Mouse (Mus musculus) v-Abl transformed pro-B cells (cell line): ENCODE data around the gene Lsm2.

Experiments used
- in situ Hi-C, 2 experiments: fragments of 400-800 bp; cut with MboI; formaldehyde crosslinking; loops; one replicate each; pipeline ENCODE4 v1.15.1; 2025; ENCODE audit not compliant: unreplicated experiment in 2 of 2

Gene Lsm2

DNA sequence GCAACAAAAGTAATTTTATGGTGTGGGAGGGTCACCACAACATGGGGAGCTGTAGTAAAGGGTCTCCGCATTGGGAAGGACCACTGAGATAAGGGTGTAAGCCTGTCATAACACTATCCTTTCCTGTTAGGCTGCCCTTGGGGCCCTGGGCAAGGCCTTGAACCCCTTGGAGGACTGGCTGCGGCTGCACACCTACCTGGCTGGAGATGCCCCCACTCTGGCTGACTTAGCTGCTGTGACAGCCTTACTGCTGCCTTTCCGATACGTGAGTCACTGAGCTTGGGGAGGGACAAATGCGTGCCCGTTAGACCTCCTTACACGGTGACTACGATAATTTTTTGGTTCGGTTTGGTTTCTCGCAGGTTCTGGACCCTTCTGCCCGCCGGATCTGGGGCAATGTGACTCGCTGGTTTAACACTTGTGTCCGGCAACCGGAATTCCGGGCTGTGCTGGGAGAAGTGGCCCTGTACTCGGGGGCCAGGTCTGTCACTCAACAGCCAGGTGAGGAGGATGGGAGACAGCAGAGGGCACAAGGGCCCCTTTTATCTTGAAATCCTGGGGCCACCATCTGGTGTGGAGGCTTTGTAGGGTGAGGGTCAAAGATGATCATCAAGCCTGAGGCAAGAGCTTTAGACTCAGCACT lies 22.5 kb downstream of the Lsm2 start:
- in situ Hi-C loops, result loop anchor here in 1 of 2 experiments (10.0 kb wide), 1 partner anchor 231 kb away; the partner anchor contains the start of genes Atp6v1g2 and Nfkbil1

- in situ Hi-C loops, result loop anchor here in 1 of 2 experiments (10.0 kb wide), 1 partner anchor 230 kb away; the partner anchor contains the start of genes Atp6v1g2 and Nfkbil1
Measured at GRCm38 (mm10) chr17:35005158-35005557, 23.5 kb downstream of the Lsm2 start.

- in situ Hi-C loops, result loop anchor here in 1 of 2 experiments (10.0 kb wide), 1 partner anchor 229 kb away; the partner anchor contains the start of genes Atp6v1g2 and Nfkbil1
Measured at GRCm38 (mm10) chr17:35005902-35006301, 24.2 kb downstream of the Lsm2 start.

GRCm38 (mm10) chr17:35007387-35007991 lies 25.8 kb downstream of the Lsm2 start:
- in situ Hi-C loops, result loop anchor here in 1 of 2 experiments (10.0 kb wide), 1 partner anchor 227 kb away; the partner anchor contains the start of genes Atp6v1g2 and Nfkbil1

DNA sequence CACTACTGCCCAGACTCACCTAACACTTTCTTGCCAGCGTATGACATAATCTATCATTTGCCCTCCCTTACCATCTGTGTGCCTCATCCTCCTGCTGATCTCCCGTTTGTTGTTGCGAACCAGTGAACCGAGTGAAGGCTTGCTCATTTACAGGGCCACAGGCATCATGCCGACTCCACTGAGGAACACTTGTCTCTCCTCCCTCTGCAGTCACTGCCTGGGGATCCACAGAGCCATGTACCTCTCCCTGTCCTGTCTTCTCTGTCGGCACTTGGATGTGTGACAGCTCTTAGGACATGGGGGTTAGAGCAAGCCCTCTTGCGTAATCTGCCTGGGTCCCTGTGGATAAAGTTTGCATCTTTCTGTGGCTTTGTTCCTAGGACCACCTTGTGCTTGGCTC lies 27.9 kb downstream of the Lsm2 start:
- in situ Hi-C loops, result loop anchor here in 1 of 2 experiments (10.0 kb wide), 1 partner anchor 225 kb away; the partner anchor contains the start of genes Atp6v1g2 and Nfkbil1

DNA sequence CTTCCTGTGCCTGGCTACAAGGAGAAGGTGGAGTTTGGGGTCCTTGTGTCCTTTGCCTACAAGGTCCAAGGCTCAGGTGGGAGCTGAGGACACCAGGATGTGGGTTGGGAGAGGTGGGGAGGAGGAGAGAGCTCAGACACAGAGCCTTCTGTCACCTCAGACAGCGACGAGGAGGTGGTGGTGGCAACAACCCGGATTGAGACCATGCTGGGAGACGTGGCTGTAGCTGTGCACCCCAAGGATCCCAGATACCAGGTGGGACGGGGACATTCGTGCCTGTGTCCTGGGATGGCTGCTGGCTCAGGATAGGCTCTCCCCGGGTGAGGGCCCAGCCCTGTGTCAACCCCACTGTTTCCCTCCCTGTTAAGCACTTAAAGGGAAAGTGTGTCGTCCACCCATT lies 29.8 kb downstream of the Lsm2 start:
- in situ Hi-C loops, result no loop called here

DNA sequence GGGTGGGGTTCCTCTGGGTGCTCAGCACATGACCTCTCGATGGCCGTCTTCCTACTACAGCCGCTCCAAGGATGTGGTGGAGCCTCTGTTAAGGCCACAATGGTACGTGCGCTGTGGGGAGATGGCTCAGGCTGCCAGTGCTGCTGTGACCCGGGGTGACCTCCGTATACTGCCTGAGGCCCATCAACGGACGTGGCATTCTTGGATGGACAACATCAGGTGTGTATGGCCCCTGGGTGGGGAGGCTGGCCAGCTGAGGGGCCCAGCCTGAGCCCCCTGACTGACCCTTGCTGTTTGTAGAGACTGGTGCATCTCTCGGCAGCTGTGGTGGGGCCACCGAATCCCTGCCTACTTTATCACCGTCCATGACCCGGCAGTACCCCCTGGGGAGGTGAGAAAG lies 30.8 kb downstream of the Lsm2 start:
- in situ Hi-C loops, result no loop called here

DNA sequence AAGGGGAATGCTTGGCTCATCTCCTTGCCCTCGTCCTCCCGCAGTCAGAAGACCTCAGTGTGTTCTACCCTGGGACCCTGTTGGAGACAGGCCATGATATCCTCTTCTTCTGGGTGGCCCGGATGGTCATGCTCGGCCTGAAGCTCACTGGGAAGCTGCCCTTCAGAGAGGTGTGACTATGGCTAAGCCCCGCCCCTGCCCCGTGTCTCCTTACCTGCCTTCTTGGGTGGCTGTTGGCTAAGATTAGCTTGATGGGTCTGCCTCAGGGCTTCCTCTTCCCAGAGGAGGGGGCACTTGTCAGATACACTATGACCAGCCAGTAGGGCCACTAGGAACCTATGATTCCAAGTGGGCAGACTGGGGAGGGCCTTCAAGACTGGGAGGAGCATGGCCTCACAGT lies 31.6 kb downstream of the Lsm2 start:
- in situ Hi-C loops, result no loop called here

GRCm38 (mm10) chr17:35015296-35015695 lies 33.6 kb downstream of the Lsm2 start:
- in situ Hi-C loops, result no loop called here

DNA sequence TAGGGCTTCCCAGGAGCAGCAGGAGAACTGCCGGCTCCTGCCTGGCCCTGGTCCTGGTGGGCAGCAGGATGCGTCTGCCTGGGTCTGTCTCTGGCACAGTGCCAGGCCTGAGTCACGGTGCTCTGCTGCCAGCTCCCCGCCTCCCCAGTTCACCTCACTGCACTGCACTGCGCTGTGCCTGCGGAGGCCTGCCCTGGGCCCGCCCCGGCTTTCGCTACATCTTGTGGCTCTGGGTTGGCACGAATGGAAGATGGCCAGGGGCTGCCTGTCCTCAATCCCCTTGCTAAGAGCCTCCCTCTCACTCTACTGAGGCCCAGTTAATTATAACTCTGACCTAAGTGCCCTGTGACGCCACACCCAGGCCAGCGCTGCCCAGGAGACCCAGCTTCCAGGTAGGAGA lies 34.7 kb downstream of the Lsm2 start, which contains the start of gene Vwa7:
Vwa7 (plus strand) TSS at position 204 of the 400 bp plus-strand sequence.
- in situ Hi-C loops, result no loop called here

DNA sequence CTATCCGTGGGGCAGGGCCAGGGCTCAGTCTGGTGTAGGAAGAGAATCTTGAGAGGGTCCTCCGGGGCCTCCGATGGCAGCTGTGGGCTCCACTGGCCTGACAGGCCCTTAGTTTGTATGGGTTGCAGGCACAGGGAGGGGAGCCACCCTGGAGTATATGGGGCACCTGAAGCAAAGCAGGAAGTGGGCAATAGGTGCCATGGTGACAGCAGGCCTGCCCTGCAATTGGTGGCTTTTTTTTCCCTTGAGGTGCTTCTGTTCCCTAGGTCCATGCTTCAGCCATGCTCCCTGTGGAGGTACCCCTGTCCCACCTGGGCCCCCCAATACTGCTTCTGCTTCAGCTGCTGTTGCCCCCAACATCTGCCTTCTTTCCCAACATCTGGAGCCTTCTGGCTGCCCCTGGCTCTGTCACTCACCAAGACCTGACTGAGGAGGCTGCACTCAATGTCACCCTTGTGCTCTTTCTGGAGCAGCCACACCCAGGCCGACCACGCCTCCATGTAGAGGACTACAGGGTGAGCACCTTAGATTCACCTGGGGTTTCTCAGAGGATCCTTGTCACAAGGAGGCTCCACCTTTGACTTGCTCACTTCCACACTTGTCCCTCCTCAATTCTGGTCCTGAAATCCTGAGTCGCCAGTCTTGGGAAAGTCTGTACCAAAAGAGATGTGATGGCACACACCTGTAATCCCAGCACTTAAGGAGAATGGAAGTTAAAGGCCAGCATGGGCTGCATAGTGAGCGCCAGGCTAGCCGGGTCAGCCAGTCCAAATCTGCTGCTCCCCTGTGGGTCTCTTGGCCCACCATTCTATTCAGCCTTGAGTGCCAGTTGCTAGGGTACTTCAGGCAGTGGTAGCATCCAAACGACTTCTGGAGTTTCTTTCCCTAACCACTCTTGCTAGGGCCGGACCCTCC lies 35.4 kb downstream of the Lsm2 start:
- in situ Hi-C loops, result no loop called here

GRCm38 (mm10) chr17:35017706-35018030 lies 36.0 kb downstream of the Lsm2 start:
- in situ Hi-C loops, result no loop called here

GRCm38 (mm10) chr17:35018171-35018570 lies 36.5 kb downstream of the Lsm2 start:
- in situ Hi-C loops, result no loop called here

DNA sequence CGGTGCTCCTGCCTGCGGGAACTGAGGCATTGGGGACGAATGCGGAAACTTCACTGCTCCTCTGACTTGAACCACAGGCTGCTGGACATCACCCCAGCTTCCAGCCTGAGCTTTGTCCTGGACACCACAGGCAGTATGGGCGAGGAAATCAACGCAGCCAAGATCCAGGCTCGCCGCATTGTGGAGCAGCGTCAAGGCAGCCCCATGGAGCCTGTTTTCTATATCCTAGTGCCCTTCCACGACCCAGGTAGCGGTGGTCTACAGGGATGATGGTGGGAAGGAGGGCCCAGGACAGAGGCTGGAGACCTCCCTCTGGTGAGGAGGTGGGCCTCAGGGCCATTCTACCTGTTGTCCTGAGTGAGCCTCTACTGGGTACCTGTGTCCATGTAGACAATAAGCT lies 38.2 kb downstream of the Lsm2 start:
- in situ Hi-C loops, result loop anchor here (5.0 to 10.0 kb wide), 4 partner anchors 37 to 215 kb away; partner anchors contain the start of genes Atp6v1g2 (in 1 of the 2), Ddah2 (in 1 of the 2), Ly6g5c (in 1 of the 2) and Nfkbil1 (in 1 of the 2)

DNA sequence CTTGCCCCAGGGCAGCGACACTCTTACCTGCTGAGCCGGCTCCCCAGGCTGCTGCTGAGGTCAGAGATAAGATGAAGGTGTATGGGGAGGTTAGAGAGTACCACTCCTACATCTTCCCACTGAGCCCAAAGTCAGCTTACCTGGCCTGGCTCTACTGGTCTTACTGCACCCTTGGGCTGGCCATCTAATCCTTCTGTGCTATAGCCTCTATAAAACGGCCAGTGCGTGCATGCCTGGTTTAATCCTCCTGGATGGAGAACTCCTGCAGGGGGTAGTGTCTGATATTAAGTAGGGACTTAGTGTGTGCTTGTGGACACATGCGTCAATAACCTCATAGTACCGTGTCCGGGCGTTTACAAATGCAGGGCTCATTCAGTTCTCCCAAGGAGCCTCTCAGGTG lies 38.9 kb downstream of the Lsm2 start:
- in situ Hi-C loops, result loop anchor here (5.0 to 10.0 kb wide), 4 partner anchors 37 to 214 kb away; partner anchors contain the start of genes Atp6v1g2 (in 1 of the 2), Ddah2 (in 1 of the 2), Ly6g5c (in 1 of the 2) and Nfkbil1 (in 1 of the 2)

DNA sequence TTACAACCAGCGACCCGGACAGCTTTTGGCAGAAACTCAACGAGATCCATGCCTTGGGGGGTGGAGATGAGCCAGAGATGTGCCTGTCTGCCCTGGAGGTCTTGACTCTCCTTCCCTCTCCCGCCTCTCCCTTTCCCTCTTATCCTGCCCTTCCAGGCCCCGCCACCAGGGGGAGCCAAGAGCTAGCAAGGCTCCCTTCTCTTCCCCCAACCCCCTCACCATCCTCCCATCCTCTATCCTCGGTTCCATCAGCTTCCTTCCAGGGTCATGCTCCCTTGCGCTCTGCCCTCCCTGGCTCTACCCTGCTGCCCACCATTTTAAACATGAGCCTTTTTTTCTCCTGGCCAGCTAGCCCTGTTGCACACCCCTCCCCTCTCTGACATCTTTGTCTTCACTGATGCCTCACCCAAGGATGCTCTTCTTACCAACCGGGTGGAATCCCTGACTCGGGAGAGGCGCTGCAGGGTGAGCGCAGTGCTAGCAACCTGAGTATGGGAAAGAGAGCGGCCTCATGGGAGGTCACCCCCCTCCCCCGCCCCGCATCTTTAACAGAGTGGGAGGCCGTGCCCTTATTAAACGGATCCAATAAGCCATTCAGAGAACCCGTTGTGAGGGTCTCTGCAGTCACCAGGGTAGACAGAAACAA lies 39.6 kb downstream of the Lsm2 start:
- in situ Hi-C loops, result loop anchor here (5.0 to 10.0 kb wide), 4 partner anchors 36 to 214 kb away; partner anchors contain the start of genes Atp6v1g2 (in 1 of the 2), Ddah2 (in 1 of the 2), Ly6g5c (in 1 of the 2) and Nfkbil1 (in 1 of the 2)

DNA sequence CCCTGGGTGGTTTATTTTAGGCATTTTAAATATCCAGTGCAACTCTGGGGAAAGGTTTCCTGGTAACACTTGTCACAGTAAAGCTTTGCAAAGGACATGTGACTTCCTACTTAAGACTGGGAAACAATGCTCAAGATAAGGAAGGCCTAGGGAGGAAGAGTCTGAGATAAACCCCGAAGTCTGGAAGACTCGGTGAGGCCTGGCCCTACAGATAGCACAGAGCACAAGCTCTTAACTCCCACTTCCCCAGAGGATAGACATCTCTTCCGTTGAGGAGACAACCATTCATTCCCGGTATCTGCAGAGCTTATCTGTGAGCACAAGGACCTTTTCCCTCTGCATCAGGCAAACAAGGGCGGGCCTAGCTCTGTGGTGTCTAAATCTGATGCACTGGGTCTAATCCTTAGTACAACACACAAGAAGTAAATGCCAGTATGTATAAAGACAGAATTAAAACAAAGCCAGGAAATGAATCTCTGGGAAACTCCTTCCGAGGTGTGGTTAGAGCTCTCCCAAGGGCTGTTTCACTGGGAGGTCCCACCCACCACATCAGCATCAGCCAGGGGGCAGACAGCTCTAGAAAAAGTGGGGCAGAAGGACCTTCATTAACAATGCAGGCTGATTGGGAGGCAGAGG lies 40.3 kb downstream of the Lsm2 start:
- in situ Hi-C loops, result loop anchor here (5.0 to 10.0 kb wide), 4 partner anchors 35 to 213 kb away; partner anchors contain the start of genes Atp6v1g2 (in 1 of the 2), Ddah2 (in 1 of the 2), Ly6g5c (in 1 of the 2) and Nfkbil1 (in 1 of the 2)

DNA sequence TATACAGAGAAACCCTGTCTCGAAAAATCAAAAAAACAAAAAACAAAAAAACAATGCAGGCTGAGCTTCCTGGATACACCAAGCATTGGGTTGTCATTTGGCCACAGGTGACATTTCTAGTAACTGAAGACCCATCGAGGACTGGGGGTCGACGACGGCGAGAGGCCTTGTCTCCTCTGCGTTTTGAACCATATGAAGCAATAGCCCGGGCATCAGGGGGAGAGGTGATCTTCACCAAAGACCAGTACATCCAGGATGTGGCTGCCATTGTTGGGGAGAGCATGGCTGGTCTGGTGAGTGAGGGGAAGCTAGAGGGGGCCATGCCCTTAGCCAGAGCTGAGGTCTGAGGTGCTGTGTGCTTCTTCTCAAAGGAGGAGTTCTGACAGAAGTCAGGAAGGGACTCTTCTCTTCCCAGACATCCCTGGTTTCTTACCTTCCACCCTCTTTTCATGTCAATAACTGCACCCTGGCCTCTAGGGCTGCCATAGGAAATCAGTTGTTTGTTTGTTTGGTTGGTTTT lies 40.9 kb downstream of the Lsm2 start:
- in situ Hi-C loops, result loop anchor here (5.0 to 10.0 kb wide), 4 partner anchors 35 to 212 kb away; partner anchors contain the start of genes Atp6v1g2 (in 1 of the 2), Ddah2 (in 1 of the 2), Ly6g5c (in 1 of the 2) and Nfkbil1 (in 1 of the 2)

DNA sequence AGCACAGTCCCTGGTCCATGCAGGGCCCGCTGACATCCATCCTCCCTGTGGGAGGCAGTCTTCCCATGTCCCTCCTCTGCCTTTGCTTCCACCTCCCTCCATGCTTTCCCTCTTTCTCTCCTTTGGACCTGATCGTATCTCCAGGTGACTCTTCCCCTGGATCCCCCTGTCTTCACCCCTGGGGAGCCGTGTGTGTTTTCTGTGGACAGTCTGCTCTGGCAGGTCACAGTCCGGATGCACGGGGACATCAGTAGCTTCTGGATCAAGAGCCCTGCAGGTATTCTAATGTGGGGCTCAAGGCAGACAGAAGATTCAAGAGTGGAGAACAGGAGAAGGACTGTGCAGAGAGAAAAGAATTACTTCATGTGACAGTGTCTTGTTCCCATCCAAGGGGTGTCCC lies 41.6 kb downstream of the Lsm2 start:
- in situ Hi-C loops, result loop anchor here (5.0 to 10.0 kb wide), 4 partner anchors 34 to 212 kb away; partner anchors contain the start of genes Atp6v1g2 (in 1 of the 2), Ddah2 (in 1 of the 2), Ly6g5c (in 1 of the 2) and Nfkbil1 (in 1 of the 2)
